Mouse (Mus musculus): Measurements from ENCODE around the gene Ppp1r16b. TPM values are rescaled to one million over a fixed set of nuclear protein-coding genes. Genes with fewer than 3 reads are reported as not detected.
A peak's percentile ranks its signal among the peaks of the same experiment; 100 is the strongest.

The Ppp1r16b gene
- polyA plus RNA-seq, 1 experiment, result 22.2 TPM

GRCm38 (mm10) chr2:158739113-158739512, 73.9 kb downstream of the Ppp1r16b start:
- TF ChIP-seq POLR2A (IDR thresholded peaks at IDR 0.05; ENCODE audit: low read depth, low read length) (no peak), CTCF (conservative IDR thresholded peaks at IDR 0.05; ENCODE audit: insufficient read depth, insufficient read length, low read depth, low read length) (no peak)
- Histone ChIP-seq H3K27me3 (replicated peaks; ENCODE audit: control insufficient read depth, insufficient read depth, low read length) (no peaks in the 10 kb centered on the region), H3K27ac (ENCODE audit: insufficient read depth, low read depth, low read length) (no peak overlapping the region), H3K4me1 (ENCODE audit: control insufficient read depth, insufficient read depth, low read length) (peaks cover 8% of the 10 kb centered on the region), H3K36me3 (ENCODE audit: control insufficient read depth, insufficient read depth, low read length) (no peaks in the 10 kb centered on the region), H3K4me3 (ENCODE audit: insufficient read depth, low read depth, low read length) (no peak overlapping the region)
- no peak for DNase-seq
- 63% methylated on average over 3 of the region's 3 CpGs for WGBS

GRCm38 (mm10) chr2:158741011-158741501, 75.9 kb downstream of the Ppp1r16b start:
- Histone ChIP-seq H3K27ac (ENCODE audit: insufficient read depth, low read depth, low read length) (no peak overlapping the region), H3K27me3 (replicated peaks; ENCODE audit: control insufficient read depth, insufficient read depth, low read length) (no peaks in the 10 kb centered on the region), H3K36me3 (ENCODE audit: control insufficient read depth, insufficient read depth, low read length) (no peaks in the 10 kb centered on the region), H3K4me3 (ENCODE audit: insufficient read depth, low read depth, low read length) (no peak overlapping the region), H3K4me1 (ENCODE audit: control insufficient read depth, insufficient read depth, low read length) (no peaks in the 10 kb centered on the region)
- TF ChIP-seq CTCF (conservative IDR thresholded peaks at IDR 0.05; ENCODE audit: insufficient read depth, insufficient read length, low read depth, low read length), result no peak
- no peak for TF ChIP-seq POLR2A (IDR thresholded peaks at IDR 0.05; ENCODE audit: low read depth, low read length)
- 61% methylated on average over 9 of the region's 9 CpGs for WGBS
- no peak for DNase-seq

GRCm38 (mm10) chr2:158742431-158742830, 77.2 kb downstream of the Ppp1r16b start:
- no peak for DNase-seq
- H3K4me3 ChIP-seq (ENCODE audit: insufficient read depth, low read depth, low read length), result no peak overlapping the region
- no peak for TF ChIP-seq POLR2A (IDR thresholded peaks at IDR 0.05; ENCODE audit: low read depth, low read length)
- no peak for TF ChIP-seq CTCF (conservative IDR thresholded peaks at IDR 0.05; ENCODE audit: insufficient read depth, insufficient read length, low read depth, low read length)
- no peaks in the 10 kb centered on the region for H3K4me1 ChIP-seq (ENCODE audit: control insufficient read depth, insufficient read depth, low read length)
- no peaks in the 10 kb centered on the region for H3K36me3 ChIP-seq (ENCODE audit: control insufficient read depth, insufficient read depth, low read length)
- H3K27ac ChIP-seq (ENCODE audit: insufficient read depth, low read depth, low read length), result no peak overlapping the region
- 86% methylated on average over 5 of the region's 5 CpGs for WGBS
- H3K27me3 ChIP-seq (replicated peaks; ENCODE audit: control insufficient read depth, insufficient read depth, low read length), result no peaks in the 10 kb centered on the region

- H3K27ac ChIP-seq (ENCODE audit: insufficient read depth, low read depth, low read length), result no peak overlapping the region
- H3K36me3 ChIP-seq (ENCODE audit: control insufficient read depth, insufficient read depth, low read length), result no peaks in the 10 kb centered on the region
- H3K4me3 ChIP-seq (ENCODE audit: insufficient read depth, low read depth, low read length), result no peak overlapping the region
- H3K4me1 ChIP-seq (ENCODE audit: control insufficient read depth, insufficient read depth, low read length), result no peaks in the 10 kb centered on the region
- 83% methylated on average over 11 of the region's 11 CpGs for WGBS
- DNase-seq, result no peak
- no peak for TF ChIP-seq POLR2A (IDR thresholded peaks at IDR 0.05; ENCODE audit: low read depth, low read length)
- TF ChIP-seq CTCF (conservative IDR thresholded peaks at IDR 0.05; ENCODE audit: insufficient read depth, insufficient read length, low read depth, low read length), result no peak
- H3K27me3 ChIP-seq (replicated peaks; ENCODE audit: control insufficient read depth, insufficient read depth, low read length), result no peaks in the 10 kb centered on the region
Observed at GRCm38 (mm10) chr2:158743518-158744141, 78.4 kb downstream of the Ppp1r16b start.

GRCm38 (mm10) chr2:158745049-158745482, 79.9 kb downstream of the Ppp1r16b start:
- DNase-seq, result no peak
- H3K36me3 ChIP-seq (ENCODE audit: control insufficient read depth, insufficient read depth, low read length), result no peaks in the 10 kb centered on the region

GRCm38 (mm10) chr2:158746164-158746563, 81.0 kb downstream of the Ppp1r16b start:
- no peak overlapping the region for H3K4me3 ChIP-seq (ENCODE audit: insufficient read depth, low read depth, low read length)
- no peak for DNase-seq
- H3K4me1 ChIP-seq (ENCODE audit: control insufficient read depth, insufficient read depth, low read length), result no peaks in the 10 kb centered on the region
- no peak for TF ChIP-seq POLR2A (IDR thresholded peaks at IDR 0.05; ENCODE audit: low read depth, low read length)
- TF ChIP-seq CTCF (conservative IDR thresholded peaks at IDR 0.05; ENCODE audit: insufficient read depth, insufficient read length, low read depth, low read length), result no peak
- no peak overlapping the region for H3K27ac ChIP-seq (ENCODE audit: insufficient read depth, low read depth, low read length)
- no peaks in the 10 kb centered on the region for H3K27me3 ChIP-seq (replicated peaks; ENCODE audit: control insufficient read depth, insufficient read depth, low read length)
- 56% methylated on average over 11 of the region's 11 CpGs for WGBS
- no peaks in the 10 kb centered on the region for H3K36me3 ChIP-seq (ENCODE audit: control insufficient read depth, insufficient read depth, low read length)

More at GRCm38 (mm10) chr2:158745049-158745482, 79.9 kb downstream of the Ppp1r16b start:
- Histone ChIP-seq H3K27ac (ENCODE audit: insufficient read depth, low read depth, low read length) (no peak overlapping the region), H3K4me1 (ENCODE audit: control insufficient read depth, insufficient read depth, low read length) (no peaks in the 10 kb centered on the region), H3K4me3 (ENCODE audit: insufficient read depth, low read depth, low read length) (no peak overlapping the region), H3K27me3 (replicated peaks; ENCODE audit: control insufficient read depth, insufficient read depth, low read length) (no peaks in the 10 kb centered on the region)
- TF ChIP-seq CTCF (conservative IDR thresholded peaks at IDR 0.05; ENCODE audit: insufficient read depth, insufficient read length, low read depth, low read length), result peak; percentile 66
- TF ChIP-seq POLR2A (IDR thresholded peaks at IDR 0.05; ENCODE audit: low read depth, low read length), result no peak
- WGBS, result 13% methylated on average over 2 of the region's 2 CpGs

GRCm38 (mm10) chr2:158749366-158749765, 84.2 kb downstream of the Ppp1r16b start:
- TF ChIP-seq CTCF (conservative IDR thresholded peaks at IDR 0.05; ENCODE audit: insufficient read depth, insufficient read length, low read depth, low read length) (no peak), POLR2A (IDR thresholded peaks at IDR 0.05; ENCODE audit: low read depth, low read length) (no peak)
- H3K36me3 ChIP-seq (ENCODE audit: control insufficient read depth, insufficient read depth, low read length), result no peaks in the 10 kb centered on the region
- H3K27ac ChIP-seq (ENCODE audit: insufficient read depth, low read depth, low read length), result no peak overlapping the region
- no peaks in the 10 kb centered on the region for H3K4me1 ChIP-seq (ENCODE audit: control insufficient read depth, insufficient read depth, low read length)
- WGBS, result 94% methylated on average over 9 of the region's 9 CpGs
- no peak for DNase-seq
- H3K27me3 ChIP-seq (replicated peaks; ENCODE audit: control insufficient read depth, insufficient read depth, low read length), result no peaks in the 10 kb centered on the region
- no peak overlapping the region for H3K4me3 ChIP-seq (ENCODE audit: insufficient read depth, low read depth, low read length)

All from kidney, adult 2 months (tissue).